Mouse (Mus musculus) small intestine, adult 2 months (tissue): ENCODE measurements around the gene 4933416C03Rik. TPM values are rescaled to one million over a fixed set of nuclear protein-coding genes. Genes with fewer than 3 reads are reported as not detected.

ENCODE experiments used
- H3K27ac ChIP-seq: fragments of 200-500 bp; 2 replicates; pipeline ENCODE4 v1.5.1; 2012; ENCODE audit warnings: low read depth, low read length, control low read depth, inconsistent platforms; ENCODE audit not compliant: insufficient read depth
- H3K27me3 ChIP-seq: fragments of 200-500 bp; 2 replicates; pipeline ENCODE4 v1.6.1; 2012; ENCODE audit warnings: mild to moderate bottlenecking, moderate library complexity, low read length, inconsistent platforms; ENCODE audit not compliant: control insufficient read depth, insufficient read depth
- H3K36me3 ChIP-seq: fragments of 200-500 bp; 2 replicates; pipeline ENCODE4 v1.6.1; 2012; ENCODE audit warnings: mild to moderate bottlenecking, low read length, control low read depth, inconsistent platforms; ENCODE audit not compliant: control insufficient read depth, insufficient read depth
- H3K4me1 ChIP-seq: fragments of 200-500 bp; 2 replicates; pipeline ENCODE4 v1.6.1; 2012; ENCODE audit warnings: low read length, inconsistent platforms, mixed read lengths; ENCODE audit not compliant: control insufficient read depth, insufficient read depth, insufficient read length
- H3K4me3 ChIP-seq: fragments of 200-500 bp; 2 replicates; pipeline ENCODE4 v1.5.1; 2012; ENCODE audit warnings: low read depth, mild to moderate bottlenecking, control low read depth, inconsistent platforms, low read length, moderate library complexity
- CTCF ChIP-seq: fragments of 200-500 bp; IDR thresholded peaks from 2 replicates; pipeline ENCODE4 v1.5.1; 2012; ENCODE audit warnings: low read depth, mild to moderate bottlenecking, control low read depth, inconsistent platforms, low read length, moderate library complexity, mixed read lengths; ENCODE audit not compliant: insufficient replicate concordance, insufficient read length; ENCODE audit errors: extremely low read depth
- POLR2A ChIP-seq: fragments of 200-500 bp; IDR thresholded peaks from 2 replicates; pipeline ENCODE4 v1.6.1; 2012; ENCODE audit warnings: low read depth, mild to moderate bottlenecking, control low read depth, inconsistent platforms, low read length, moderate library complexity
- WGBS: fragments of 180-500 bp; shearing (Covaris S2); methylation state at CpG from one replicate; pipeline ENCODE4 v1.1.7; 2018; 5-methylcytosine and 5-hydroxymethylcytosine counted together
- polyA plus RNA-seq: library from polyadenylated mRNA; depleted of rRNA; stranded (reverse); fragments of >200 nt; gene quantifications from 2 replicates; pipeline ENCODE4 v1.2.3, GENCODE M21; 2012

Gene 4933416C03Rik
- polyA plus RNA-seq, 1 experiment = not detected

DNA sequence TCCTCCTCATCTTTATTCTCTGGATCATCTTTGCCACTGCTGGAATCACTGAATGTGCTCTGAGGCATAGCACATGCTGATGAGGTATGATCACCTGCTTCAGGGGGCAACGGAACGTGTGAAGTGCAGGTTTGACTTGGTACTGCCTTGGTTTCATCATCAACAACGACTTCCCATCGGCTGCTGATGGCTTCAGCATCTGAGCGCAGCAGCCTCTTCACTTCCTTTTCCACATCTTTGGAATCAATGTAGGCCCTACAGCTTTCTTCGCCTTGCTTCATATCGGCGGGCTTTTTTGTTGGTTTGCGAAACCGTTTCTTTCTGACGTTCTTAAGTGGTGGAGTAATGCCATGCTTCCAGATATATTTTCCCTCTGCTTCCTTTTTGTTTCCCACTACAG, 849 bp downstream of the 4933416C03Rik start:
- TF ChIP-seq CTCF = no peak
- TF ChIP-seq POLR2A = no peak

DNA sequence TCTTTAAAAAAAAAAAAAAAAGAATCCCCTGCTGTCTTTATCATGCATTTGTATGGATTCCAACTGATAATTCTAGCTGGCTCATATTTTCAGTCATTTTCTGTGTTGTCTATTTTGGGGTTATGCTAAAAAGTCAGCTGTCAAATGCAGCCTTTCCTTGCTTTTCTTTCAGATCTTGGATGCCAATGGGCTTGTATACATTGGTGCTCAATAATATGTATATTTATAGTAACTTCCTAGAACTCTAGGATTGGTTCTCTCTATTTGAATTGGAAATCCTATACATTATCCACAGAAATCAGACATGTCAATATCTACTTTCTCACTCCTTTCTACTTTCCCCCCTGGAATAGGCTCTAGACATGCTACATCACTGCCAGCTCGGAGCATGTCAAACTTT, 5.0 kb downstream of the 4933416C03Rik start:
- Histone ChIP-seq H3K4me1 (no peaks in the 10 kb centered on the region), H3K27me3 (no peaks in the 10 kb centered on the region), H3K36me3 (no peaks in the 10 kb centered on the region), H3K4me3 (no peak overlapping the region), H3K27ac (no peak overlapping the region)
- TF ChIP-seq POLR2A (no peak), CTCF (no peak)
- 69% methylated on average over 1 of the region's 1 CpGs for WGBS

More for the DNA sequence above, 849 bp downstream of the 4933416C03Rik start:
- Histone ChIP-seq H3K27ac (no peak overlapping the region), H3K4me1 (no peaks in the 10 kb centered on the region), H3K27me3 (no peaks in the 10 kb centered on the region), H3K36me3 (no peaks in the 10 kb centered on the region), H3K4me3 (no peak overlapping the region)
- WGBS = 96% methylated on average over 11 of the region's 11 CpGs

DNA sequence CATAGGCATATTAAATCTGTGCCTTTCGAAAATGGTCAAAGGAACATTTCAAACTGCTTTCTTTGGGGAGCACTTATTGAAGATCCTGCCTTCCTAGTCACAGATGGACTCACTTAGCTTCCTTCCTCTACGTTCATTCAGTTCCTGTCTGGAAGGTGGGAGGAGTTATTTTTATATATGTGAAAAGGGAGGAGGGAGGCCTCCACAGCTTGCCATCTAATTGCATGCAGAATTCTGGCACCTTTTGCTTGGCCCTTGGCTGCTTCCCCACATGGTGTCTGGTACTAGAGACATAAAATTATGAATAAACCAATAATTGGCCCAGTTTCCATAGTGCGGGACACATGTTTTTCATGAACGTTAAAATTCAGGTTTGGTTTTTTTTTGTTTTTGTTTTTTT, 5.5 kb downstream of the 4933416C03Rik start:
- H3K4me3 ChIP-seq = no peak overlapping the region
- H3K27ac ChIP-seq = no peak overlapping the region
- TF ChIP-seq CTCF (no peak), POLR2A (no peak)
- no peaks in the 10 kb centered on the region for H3K36me3 ChIP-seq
- no peaks in the 10 kb centered on the region for H3K4me1 ChIP-seq
- WGBS = 68% methylated on average over 4 of the region's 4 CpGs
- H3K27me3 ChIP-seq = no peaks in the 10 kb centered on the region

DNA sequence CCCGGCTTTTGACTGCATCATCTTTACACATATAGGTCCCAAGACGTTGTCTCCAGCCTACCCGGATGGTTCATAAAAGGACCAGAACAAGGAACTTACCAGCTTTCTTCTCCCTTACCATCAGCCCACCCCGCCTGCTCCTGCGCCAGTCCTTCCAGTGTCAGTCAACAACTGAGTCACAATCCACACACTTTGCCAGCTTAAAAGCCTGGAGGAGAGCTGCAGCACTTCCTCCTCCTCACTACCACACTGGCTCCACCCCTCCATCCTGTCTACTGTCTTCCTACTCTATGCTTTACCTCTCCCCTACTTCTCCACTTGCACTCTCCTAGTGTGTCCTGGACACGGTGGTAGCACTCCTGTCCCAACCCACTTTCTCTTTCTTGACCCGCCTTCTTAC, 15.2 kb downstream of the 4933416C03Rik start:
- no peak for TF ChIP-seq CTCF
- no peak for TF ChIP-seq POLR2A
- no peaks in the 10 kb centered on the region; the same call in 1 of the 2 replicates for H3K4me1 ChIP-seq
- H3K27ac ChIP-seq = no peak overlapping the region
- H3K36me3 ChIP-seq = no peaks in the 10 kb centered on the region
- H3K27me3 ChIP-seq = no peaks in the 10 kb centered on the region
- 82% methylated on average over 7 of the region's 7 CpGs for WGBS
- H3K4me3 ChIP-seq = no peak overlapping the region

DNA sequence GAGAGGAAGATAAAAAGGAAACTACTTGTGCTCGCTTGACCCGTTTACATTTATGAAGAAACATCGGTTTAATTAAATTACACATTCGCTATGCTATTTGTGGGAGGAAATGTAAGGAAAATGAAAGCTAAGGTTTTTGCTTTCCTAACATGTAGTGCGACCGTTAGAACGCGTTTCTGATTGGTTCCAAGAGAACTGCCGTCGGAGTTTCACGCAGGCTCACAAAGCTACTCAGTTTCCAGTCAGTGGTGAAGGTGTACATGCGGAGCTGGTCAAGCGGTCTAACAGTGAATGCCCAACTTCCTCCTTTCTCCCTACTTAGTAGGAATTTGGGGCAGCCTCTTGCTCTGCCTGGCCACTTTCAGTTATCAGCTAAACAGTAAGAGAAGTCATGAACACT, 17.3 kb downstream of the 4933416C03Rik start:
- Histone ChIP-seq H3K4me3 (no peak overlapping the region), H3K27ac (no peak overlapping the region), H3K36me3 (no peaks in the 10 kb centered on the region), H3K27me3 (no peaks in the 10 kb centered on the region), H3K4me1 (no peaks in the 10 kb centered on the region; the same call in 1 of the 2 replicates)
- TF ChIP-seq CTCF (no peak), POLR2A (no peak)
- WGBS = 87% methylated on average over 13 of the region's 13 CpGs

DNA sequence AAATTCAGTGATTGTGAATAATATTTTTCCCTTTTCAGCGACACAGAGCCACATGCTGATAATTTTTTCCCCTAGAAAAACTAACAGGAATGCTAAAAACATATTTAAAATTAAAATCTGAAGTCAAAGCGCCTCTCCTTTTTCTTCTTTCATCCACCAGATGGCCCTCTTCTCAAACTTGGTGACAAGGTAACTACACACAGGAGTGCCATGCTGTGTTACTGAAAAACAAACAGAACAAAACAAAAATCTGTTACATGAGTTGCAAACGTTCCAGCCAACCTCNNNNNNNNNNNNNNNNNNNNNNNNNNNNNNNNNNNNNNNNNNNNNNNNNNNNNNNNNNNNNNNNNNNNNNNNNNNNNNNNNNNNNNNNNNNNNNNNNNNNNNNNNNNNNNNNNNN, 29.8 kb downstream of the 4933416C03Rik start:
- TF ChIP-seq POLR2A = no peak
- no peak for TF ChIP-seq CTCF
- Histone ChIP-seq H3K4me1 (no peaks in the 10 kb centered on the region; the same call in 1 of the 2 replicates), H3K27ac (no peak overlapping the region), H3K4me3 (no peak overlapping the region), H3K27me3 (no peaks in the 10 kb centered on the region), H3K36me3 (no peaks in the 10 kb centered on the region)
- WGBS = 19% methylated on average over 3 of the region's 3 CpGs

DNA sequence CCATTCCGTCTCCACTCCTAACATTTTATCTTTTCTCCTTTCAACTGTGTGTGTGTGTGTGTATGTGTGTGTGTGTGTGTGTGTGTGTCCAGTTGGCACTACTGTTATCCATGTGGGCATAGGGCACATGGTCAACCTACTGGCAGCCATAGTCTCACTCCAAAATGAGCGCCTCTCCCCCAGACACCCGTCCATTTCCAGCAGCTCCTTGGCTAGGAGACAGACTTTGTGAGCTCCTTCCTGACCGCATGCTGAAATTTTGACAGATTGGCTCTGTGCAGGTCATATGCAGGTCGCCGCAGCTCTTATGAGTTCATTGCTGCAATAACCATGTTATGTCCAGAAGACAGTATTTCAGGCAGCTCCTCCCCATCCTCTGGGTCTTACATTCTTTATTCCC, 32.9 kb downstream of the 4933416C03Rik start:
- no peak overlapping the region for H3K4me3 ChIP-seq
- TF ChIP-seq POLR2A (no peak), CTCF (no peak)
- no peaks in the 10 kb centered on the region; the same call in 1 of the 2 replicates for H3K4me1 ChIP-seq
- no peak overlapping the region for H3K27ac ChIP-seq
- 91% methylated on average over 6 of the region's 6 CpGs for WGBS
- H3K27me3 ChIP-seq = no peaks in the 10 kb centered on the region
- H3K36me3 ChIP-seq = no peaks in the 10 kb centered on the region
